Mouse (Mus musculus) liver, adult 2 months (tissue): Measurements from ENCODE around the gene Kbtbd13. TPM values are rescaled to one million over a fixed set of nuclear protein-coding genes. Genes with fewer than 3 reads are reported as not detected.

ENCODE experiments used
- DNase-seq: peaks from one replicate; pipeline ENCODE4 v3.0.0-alpha.2; 2011; ENCODE audit warnings: low read depth, low spot score; ENCODE audit errors: extremely low read depth
- H3K27ac ChIP-seq: fragments of 200-500 bp; replicated peaks from 2 replicates; pipeline ENCODE4 v1.5.1; 2012; ENCODE audit warnings: low read depth, mild to moderate bottlenecking, control low read depth, inconsistent platforms, low read length; ENCODE audit not compliant: insufficient read depth
- H3K27me3 ChIP-seq: fragments of 200-500 bp; 2 replicates; pipeline ENCODE4 v1.6.1; 2012; ENCODE audit warnings: mild to moderate bottlenecking, moderate library complexity, low read length, inconsistent platforms; ENCODE audit not compliant: control insufficient read depth, insufficient read depth
- H3K36me3 ChIP-seq: fragments of 200-500 bp; 2 replicates; pipeline ENCODE4 v1.6.1; 2012; ENCODE audit warnings: low read length, inconsistent platforms; ENCODE audit not compliant: control insufficient read depth, insufficient read depth
- H3K4me1 ChIP-seq: fragments of 200-500 bp; 2 replicates; pipeline ENCODE4 v1.6.1; 2011; ENCODE audit warnings: low read length; ENCODE audit not compliant: control insufficient read depth, insufficient read depth
- H3K4me3 ChIP-seq: fragments of 200-500 bp; 2 replicates; pipeline ENCODE4 v1.5.1; 2011; ENCODE audit warnings: low read depth, mild to moderate bottlenecking, control low read depth, low read length, moderate library complexity; ENCODE audit not compliant: insufficient read depth
- H3K79me2 ChIP-seq: fragments of 200-500 bp; 2 replicates; pipeline ENCODE4 v1.6.1; 2012; ENCODE audit warnings: inconsistent platforms, mild to moderate bottlenecking, low read length, moderate library complexity; ENCODE audit not compliant: control insufficient read depth, insufficient read depth
- H3K9ac ChIP-seq: fragments of 200-500 bp; 2 replicates; pipeline ENCODE4 v1.6.1; 2012; ENCODE audit warnings: low read depth, mild to moderate bottlenecking, control low read depth, inconsistent platforms, low read length
- CTCF ChIP-seq: fragments of 200-500 bp; IDR thresholded peaks from 2 replicates; pipeline ENCODE4 v1.5.1; 2011; ENCODE audit warnings: low read depth, low read length, control low read depth
- POLR2A ChIP-seq: fragments of 200-500 bp; IDR thresholded peaks from 2 replicates; pipeline ENCODE4 v1.6.1; 2011; ENCODE audit warnings: low read length, control low read depth; ENCODE audit not compliant: insufficient read depth; ENCODE audit errors: extremely low read depth
- WGBS: fragments of 180-500 bp; shearing (Covaris S2); methylation state at CpG from one replicate; pipeline ENCODE4 v1.1.7; 2018; 5-methylcytosine and 5-hydroxymethylcytosine counted together
- polyA plus RNA-seq: library from polyadenylated mRNA; depleted of rRNA; stranded (reverse); fragments of >200 nt; gene quantifications from 2 replicates; pipeline ENCODE4 v1.2.3, GENCODE M21; 2012
- total RNA-seq: library from RNA; depleted of rRNA; stranded (reverse); fragments of >200 nt; gene quantifications from 2 replicates; pipeline ENCODE4 v1.2.3, GENCODE M21; 2014

The Kbtbd13 gene
- total and polyA plus RNA-seq, 2 experiments: 0.28 to 0.49 TPM

DNA sequence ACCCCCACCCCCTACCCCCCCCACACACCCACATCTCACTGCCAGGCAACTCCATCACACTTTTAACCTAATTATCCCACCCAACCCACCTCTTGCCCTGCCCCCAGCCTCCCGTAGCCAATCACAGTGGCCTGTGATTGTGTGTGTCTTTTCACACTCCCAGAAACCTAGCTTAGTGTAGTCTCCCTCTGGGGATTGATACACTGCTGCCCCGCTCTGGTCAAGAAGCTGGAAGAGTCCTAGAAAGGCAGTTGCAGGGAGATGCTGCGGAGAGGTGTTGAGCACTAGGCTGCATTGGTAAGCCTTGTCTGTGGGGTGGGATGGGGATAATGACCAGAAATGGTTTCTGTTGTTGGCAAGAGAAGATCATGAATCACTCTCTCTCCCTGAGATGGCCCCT lies 26.3 kb upstream of the Kbtbd13 start:
- H3K79me2 ChIP-seq: no peaks in the 10 kb centered on the region
- no peaks in the 10 kb centered on the region for H3K27me3 ChIP-seq
- TF ChIP-seq CTCF (no peak), POLR2A (no peak)
- H3K4me1 ChIP-seq: 0 out of 2 replicates have a peak, but pooled peaks cover 2% of the 10 kb centered on the region
- DNase-seq: no peak
- no peak overlapping the region for H3K4me3 ChIP-seq
- no peak overlapping the region for H3K9ac ChIP-seq
- WGBS: 76% methylated on average over 3 of the region's 3 CpGs
- H3K27ac ChIP-seq: no peak overlapping the region
- H3K36me3 ChIP-seq: no peaks in the 10 kb centered on the region

- Histone ChIP-seq H3K27me3 (no peaks in the 10 kb centered on the region), H3K4me3 (no peak overlapping the region), H3K36me3 (no peaks in the 10 kb centered on the region), H3K4me1 (peaks cover 2% of the 10 kb centered on the region; the same call in 1 of the 2 replicates), H3K79me2 (no peaks in the 10 kb centered on the region), H3K27ac (no peak overlapping the region), H3K9ac (no peak overlapping the region)
- DNase-seq: no peak
- WGBS: 71% methylated on average over 3 of the region's 3 CpGs
- no peak for TF ChIP-seq POLR2A
- no peak for TF ChIP-seq CTCF
Observed at GRCm38 (mm10) chr9:65411326-65411725, 19.9 kb upstream of the Kbtbd13 start.

DNA sequence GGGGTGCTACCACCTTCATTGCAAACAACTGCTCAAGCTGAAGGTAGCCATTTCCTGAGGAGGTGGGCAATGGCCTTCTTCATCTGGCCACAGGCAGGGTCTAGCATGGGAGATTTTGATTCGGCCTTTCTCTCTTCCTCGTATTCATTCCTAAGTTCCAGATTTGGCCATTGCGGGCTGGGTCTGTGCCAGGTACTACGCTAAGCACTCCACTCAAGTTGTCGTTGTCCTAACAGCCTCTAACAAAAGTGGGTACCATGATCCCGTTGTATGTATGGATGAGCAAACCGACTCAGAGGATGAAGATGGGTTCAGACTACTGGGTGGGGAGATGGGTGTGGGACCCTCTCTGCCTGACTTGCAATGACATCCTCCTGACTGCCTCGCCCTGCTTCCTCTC lies 18.9 kb upstream of the Kbtbd13 start:
- no peaks in the 10 kb centered on the region for H3K27me3 ChIP-seq
- no peak overlapping the region for H3K27ac ChIP-seq
- TF ChIP-seq POLR2A: no peak
- TF ChIP-seq CTCF: no peak
- H3K4me1 ChIP-seq: peaks cover 2% of the 10 kb centered on the region; the same call in 1 of the 2 replicates
- H3K4me3 ChIP-seq: no peak overlapping the region
- WGBS: 91% methylated on average over 8 of the region's 8 CpGs
- no peak for DNase-seq
- H3K79me2 ChIP-seq: no peaks in the 10 kb centered on the region
- no peaks in the 10 kb centered on the region for H3K36me3 ChIP-seq
- H3K9ac ChIP-seq: no peak overlapping the region

GRCm38 (mm10) chr9:65408871-65409295 lies 17.4 kb upstream of the Kbtbd13 start:
- Histone ChIP-seq H3K79me2 (no peaks in the 10 kb centered on the region), H3K27me3 (no peaks in the 10 kb centered on the region), H3K36me3 (no peaks in the 10 kb centered on the region), H3K27ac (no peak overlapping the region), H3K4me3 (no peak overlapping the region), H3K4me1 (peaks cover 2% of the 10 kb centered on the region; the same call in 1 of the 2 replicates), H3K9ac (no peak overlapping the region)
- 14% methylated on average over 5 of the region's 5 CpGs for WGBS
- peak; percentile 86 for DNase-seq
- no peak for TF ChIP-seq CTCF
- no peak for TF ChIP-seq POLR2A

DNA sequence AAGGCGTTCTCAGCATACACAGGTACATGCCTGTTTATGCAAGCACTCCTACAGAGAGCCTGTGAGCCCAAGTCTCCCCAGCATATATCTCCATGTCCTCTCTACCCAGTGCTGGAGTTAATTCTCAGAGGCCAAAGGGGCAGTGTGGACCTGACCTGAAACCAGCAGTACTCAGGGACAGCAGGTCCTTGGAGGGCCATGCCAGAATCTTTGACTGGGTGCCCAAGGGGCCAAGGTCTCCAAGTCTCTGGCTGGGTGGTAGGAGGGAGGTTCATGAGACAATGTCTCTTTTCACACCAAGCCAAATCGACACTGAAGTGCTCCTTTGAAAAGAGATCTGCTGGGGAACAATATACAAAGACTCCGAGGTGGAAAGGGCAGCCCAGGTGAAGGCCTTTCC lies 16.4 kb upstream of the Kbtbd13 start:
- TF ChIP-seq POLR2A (no peak), CTCF (no peak)
- Histone ChIP-seq H3K27me3 (no peaks in the 10 kb centered on the region), H3K9ac (no peak overlapping the region), H3K27ac (no peak overlapping the region), H3K4me3 (no peak overlapping the region), H3K4me1 (peaks cover 2% of the 10 kb centered on the region; the same call in 1 of the 2 replicates), H3K79me2 (no peaks in the 10 kb centered on the region), H3K36me3 (no peaks in the 10 kb centered on the region)
- WGBS: 91% methylated on average over 3 of the region's 3 CpGs
- no peak for DNase-seq

- H3K4me3 ChIP-seq: no peak overlapping the region
- no peak for DNase-seq
- TF ChIP-seq POLR2A (no peak), CTCF (no peak)
- H3K9ac ChIP-seq: no peak overlapping the region
- H3K27me3 ChIP-seq: no peaks in the 10 kb centered on the region
- 87% methylated on average over 5 of the region's 5 CpGs for WGBS
- H3K4me1 ChIP-seq: peaks cover 2% of the 10 kb centered on the region; the same call in 1 of the 2 replicates
- H3K79me2 ChIP-seq: no peaks in the 10 kb centered on the region
- H3K36me3 ChIP-seq: no peaks in the 10 kb centered on the region
- H3K27ac ChIP-seq: no peak overlapping the region
Observed at GRCm38 (mm10) chr9:65407327-65407726, 15.9 kb upstream of the Kbtbd13 start.
